Mouse (Mus musculus): Measurements from ENCODE around the gene Skp1a. TPM values are rescaled to one million over a fixed set of nuclear protein-coding genes. Genes with fewer than 3 reads are reported as not detected.
A peak's percentile ranks its signal among the peaks of the same experiment; 100 is the strongest.

Skp1a gene
- polyA plus RNA-seq, 1 experiment from 2014 or later = 908 TPM

- peaks cover 75% of the 10 kb centered on the region for H3K27me3 ChIP-seq (ENCODE audit: poor library complexity, severe bottlenecking)
- peaks cover 64% of the 10 kb centered on the region for H3K4me1 ChIP-seq
- peak overlapping the region; percentile 70 for H3K4me3 ChIP-seq
- H3K27ac ChIP-seq = peak overlapping the region; percentile 82; the same call in 1 of the 2 replicates
- no peaks in the 10 kb centered on the region for H3K9me3 ChIP-seq
- WGBS = 10% methylated on average over 44 of the region's 44 CpGs
- H3K36me3 ChIP-seq (replicated peaks) = peaks cover 9% of the 10 kb centered on the region; the same call in 1 of the 2 replicates
- peak; percentile 55 for DNase-seq (ENCODE audit: extremely low spot score, low spot score)
Measured at GRCm38 (mm10) chr11:52283596-52284571, 52.1 kb downstream of the Skp1a start.

- DNase-seq (ENCODE audit: extremely low spot score, low spot score) = no peak
- peaks cover 64% of the 10 kb centered on the region for H3K4me1 ChIP-seq
- WGBS = 10% methylated on average over 16 of the region's 16 CpGs
- H3K27me3 ChIP-seq (ENCODE audit: poor library complexity, severe bottlenecking) = peaks cover 62% of the 10 kb centered on the region
- H3K27ac ChIP-seq = peak overlapping the region; percentile 15; the same call in 1 of the 2 replicates
- H3K36me3 ChIP-seq (replicated peaks) = no peaks in the 10 kb centered on the region
- H3K9me3 ChIP-seq = no peaks in the 10 kb centered on the region
- no peak overlapping the region for H3K4me3 ChIP-seq
Measured at GRCm38 (mm10) chr11:52286301-52286957, 54.6 kb downstream of the Skp1a start.

GRCm38 (mm10) chr11:52286958-52287305, 55.1 kb downstream of the Skp1a start:
- peak; percentile 46 for DNase-seq (ENCODE audit: extremely low spot score, low spot score)
- Histone ChIP-seq H3K36me3 (replicated peaks) (no peaks in the 10 kb centered on the region), H3K4me3 (no peak overlapping the region), H3K9me3 (no peaks in the 10 kb centered on the region), H3K27ac (peak overlapping the region; percentile 20; the same call in 1 of the 2 replicates), H3K4me1 (peaks cover 59% of the 10 kb centered on the region), H3K27me3 (ENCODE audit: poor library complexity, severe bottlenecking) (peaks cover 57% of the 10 kb centered on the region)
- WGBS = 12% methylated on average over 4 of the region's 4 CpGs

- H3K4me3 ChIP-seq = no peak overlapping the region
- peaks cover 7% of the 10 kb centered on the region for H3K27me3 ChIP-seq (ENCODE audit: poor library complexity, severe bottlenecking)
- WGBS = 84% methylated on average over 7 of the region's 7 CpGs
- H3K27ac ChIP-seq = no peak overlapping the region
- DNase-seq (ENCODE audit: extremely low spot score, low spot score) = no peak
- peaks cover 13% of the 10 kb centered on the region for H3K4me1 ChIP-seq
- H3K9me3 ChIP-seq = no peaks in the 10 kb centered on the region
- H3K36me3 ChIP-seq (replicated peaks) = no peaks in the 10 kb centered on the region
Measured at GRCm38 (mm10) chr11:52292346-52292745, 60.6 kb downstream of the Skp1a start.

GRCm38 (mm10) chr11:52292894-52293293, 61.1 kb downstream of the Skp1a start:
- H3K9me3 ChIP-seq = no peaks in the 10 kb centered on the region
- WGBS = 79% methylated on average over 6 of the region's 6 CpGs
- peaks cover 9% of the 10 kb centered on the region; the same call in 1 of the 2 replicates for H3K4me1 ChIP-seq
- no peaks in the 10 kb centered on the region for H3K36me3 ChIP-seq (replicated peaks)
- no peak overlapping the region for H3K4me3 ChIP-seq
- H3K27me3 ChIP-seq (ENCODE audit: poor library complexity, severe bottlenecking) = peaks cover 1% of the 10 kb centered on the region
- DNase-seq (ENCODE audit: extremely low spot score, low spot score) = no peak
- H3K27ac ChIP-seq = no peak overlapping the region

GRCm38 (mm10) chr11:52294103-52294502, 62.3 kb downstream of the Skp1a start:
- peaks cover 11% of the 10 kb centered on the region for H3K4me1 ChIP-seq
- no peak for DNase-seq (ENCODE audit: extremely low spot score, low spot score)

More at GRCm38 (mm10) chr11:52294103-52294502, 62.3 kb downstream of the Skp1a start:
- WGBS = 88% methylated on average over 9 of the region's 9 CpGs
- Histone ChIP-seq H3K9me3 (no peaks in the 10 kb centered on the region), H3K4me3 (no peak overlapping the region), H3K27ac (no peak overlapping the region), H3K36me3 (replicated peaks) (no peaks in the 10 kb centered on the region), H3K27me3 (ENCODE audit: poor library complexity, severe bottlenecking) (peaks cover 2% of the 10 kb centered on the region)

Other genes starting within 250 kb of the Skp1a start
- 199 TPM in 2 replicates for gene Ube2b, start 231.2 kb upstream of the Skp1a start, polyA plus RNA-seq (2016; fragmentation: Nextera tagmentation; extraction: Ambion mirVana)
- 11.0 and 13.0 TPM in 2 replicates for gene Cdkl3, start 227.8 kb upstream of the Skp1a start, polyA plus RNA-seq (2016; fragmentation: Nextera tagmentation; extraction: Ambion mirVana)
- gene Ppp2ca, start 133.3 kb upstream of the Skp1a start, polyA plus RNA-seq (2016; fragmentation: Nextera tagmentation; extraction: Ambion mirVana) = 86.5 and 88.4 TPM in 2 replicates
- not detected in 2 replicates for gene Olfr1373, start 86.5 kb upstream of the Skp1a start, polyA plus RNA-seq (2016; fragmentation: Nextera tagmentation; extraction: Ambion mirVana)
- not detected in 2 replicates for gene Olfr1371, start 18.0 kb upstream of the Skp1a start, polyA plus RNA-seq (2016; fragmentation: Nextera tagmentation; extraction: Ambion mirVana)
- gene Tcf7, start 51.0 kb downstream of the Skp1a start, polyA plus RNA-seq (2016; fragmentation: Nextera tagmentation; extraction: Ambion mirVana) = 8.1 and 8.8 TPM in 2 replicates
- gene Vdac1, start 128.9 kb downstream of the Skp1a start, polyA plus RNA-seq (2016; fragmentation: Nextera tagmentation; extraction: Ambion mirVana) = 214 and 224 TPM in 2 replicates
- 161 and 165 TPM in 2 replicates for gene 9530068E07Rik, start 164.4 kb downstream of the Skp1a start, polyA plus RNA-seq (2016; fragmentation: Nextera tagmentation; extraction: Ambion mirVana)